Mouse (Mus musculus) retina, adult 2 months (tissue): ENCODE results near the gene Zmynd8.

ENCODE experiments used
- DNase-seq: peaks from one replicate; pipeline ENCODE4 v3.0.0-alpha.2; 2012; ENCODE audit warnings: low read depth, low spot score

Gene Zmynd8

DNA sequence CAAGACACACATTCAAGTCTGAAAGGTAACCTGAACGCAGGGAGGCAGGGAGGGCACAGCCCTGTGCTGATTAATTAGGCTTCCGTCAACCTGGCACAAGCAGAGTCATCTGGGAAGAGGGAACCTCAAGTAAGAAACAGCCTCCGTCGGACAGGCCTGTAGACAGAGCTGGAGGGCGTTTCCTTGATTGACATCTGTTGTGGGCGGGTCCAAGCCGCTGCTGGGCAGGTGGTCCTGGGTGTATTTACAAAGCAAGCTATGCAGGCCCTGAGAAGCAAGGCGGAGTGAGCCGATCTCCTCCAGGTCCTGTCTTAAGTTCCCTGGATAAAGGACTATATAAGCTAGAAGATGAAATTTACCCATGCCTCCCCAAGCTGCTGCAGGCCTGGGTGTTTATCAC lies 65.3 kb downstream of the Zmynd8 start:
- DNase-seq = no peak

DNA sequence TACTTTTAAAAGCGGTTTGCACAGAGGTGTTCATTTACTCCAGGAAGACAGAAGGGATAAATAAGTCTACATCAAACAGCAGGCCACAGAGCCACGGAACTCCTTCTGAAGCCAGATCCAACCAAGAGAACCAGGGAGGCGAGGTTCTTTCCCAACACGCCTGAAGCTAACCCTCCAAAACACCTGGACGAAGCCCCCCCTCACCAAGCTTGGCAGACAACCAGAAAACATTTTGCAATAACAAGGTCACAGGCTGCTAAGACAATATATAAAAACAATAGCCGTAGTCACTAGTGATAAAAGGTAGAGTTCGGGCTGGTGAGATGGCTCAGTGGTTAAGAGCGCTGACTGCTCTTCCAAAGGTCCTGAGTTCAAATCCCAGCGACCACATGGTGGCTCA lies 66.1 kb downstream of the Zmynd8 start:
- DNase-seq = no peak

DNA sequence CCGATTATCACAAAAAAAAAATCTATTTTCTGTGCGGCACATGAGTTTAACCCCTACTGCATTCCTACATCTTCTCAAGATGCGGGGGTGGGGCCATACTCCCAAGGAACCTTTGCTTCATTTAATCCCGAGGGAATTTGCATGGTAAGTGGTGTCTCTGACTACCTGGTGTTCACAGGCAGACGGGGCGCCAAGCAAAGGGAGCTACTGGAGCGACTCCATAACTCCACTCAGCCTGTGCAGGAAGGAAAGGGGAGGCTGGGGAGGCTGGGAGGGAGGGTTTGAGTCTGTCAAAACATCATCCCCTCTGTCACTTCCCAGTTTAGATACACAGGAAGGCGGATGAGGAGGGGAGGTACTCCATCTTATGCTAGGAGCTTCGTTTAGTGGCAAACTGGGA lies 66.5 kb downstream of the Zmynd8 start:
- no peak for DNase-seq

DNA sequence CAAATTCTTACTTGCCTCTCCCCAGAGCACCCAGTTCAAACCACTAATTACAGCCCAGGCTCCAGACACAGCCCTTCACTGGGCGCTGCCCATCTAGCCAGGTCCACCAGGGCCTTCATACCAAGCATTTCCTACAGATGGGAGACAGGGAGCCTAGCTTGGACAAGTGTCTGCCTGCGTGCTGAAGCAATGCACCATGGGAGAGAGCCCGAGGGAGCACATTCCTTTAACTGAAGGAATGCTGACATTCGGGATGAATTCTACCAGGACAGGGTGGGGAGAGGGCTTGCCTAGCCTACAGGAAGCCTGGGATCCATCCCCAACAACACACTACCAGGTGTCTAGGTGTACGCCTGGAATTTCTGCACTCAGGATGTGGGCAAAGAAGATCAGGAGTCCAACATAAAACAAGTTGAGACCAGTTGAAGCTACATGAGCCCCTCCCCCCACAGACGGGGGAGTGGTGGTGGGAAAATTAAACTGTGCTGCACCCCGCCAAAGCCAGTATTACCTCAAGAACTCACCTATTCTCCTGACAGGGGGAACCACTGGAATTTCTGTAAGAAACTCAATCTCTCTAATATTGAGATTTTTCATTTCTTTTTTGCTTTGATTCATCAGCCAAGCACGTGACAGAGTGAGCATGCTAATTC lies 67.1 kb downstream of the Zmynd8 start:
- DNase-seq = no peak

DNA sequence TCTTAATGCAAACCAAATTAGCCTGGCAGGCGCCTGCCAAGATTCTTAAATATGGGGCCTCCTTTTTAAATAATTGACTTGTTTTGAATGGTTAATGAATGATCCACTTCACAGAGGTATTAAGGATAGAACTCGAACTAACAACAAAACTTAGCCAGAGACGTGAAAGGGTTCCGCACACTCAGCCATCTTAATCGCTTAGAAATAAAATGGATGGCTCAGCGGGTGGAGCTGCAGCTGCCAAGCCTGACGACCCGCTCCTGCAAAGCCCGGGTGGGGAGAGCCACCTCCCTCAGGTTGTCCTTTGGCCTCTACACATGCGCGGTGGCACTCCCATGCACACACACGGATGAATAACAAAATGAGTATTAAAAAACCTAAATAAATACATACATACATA lies 70.0 kb downstream of the Zmynd8 start:
- no peak for DNase-seq

DNA sequence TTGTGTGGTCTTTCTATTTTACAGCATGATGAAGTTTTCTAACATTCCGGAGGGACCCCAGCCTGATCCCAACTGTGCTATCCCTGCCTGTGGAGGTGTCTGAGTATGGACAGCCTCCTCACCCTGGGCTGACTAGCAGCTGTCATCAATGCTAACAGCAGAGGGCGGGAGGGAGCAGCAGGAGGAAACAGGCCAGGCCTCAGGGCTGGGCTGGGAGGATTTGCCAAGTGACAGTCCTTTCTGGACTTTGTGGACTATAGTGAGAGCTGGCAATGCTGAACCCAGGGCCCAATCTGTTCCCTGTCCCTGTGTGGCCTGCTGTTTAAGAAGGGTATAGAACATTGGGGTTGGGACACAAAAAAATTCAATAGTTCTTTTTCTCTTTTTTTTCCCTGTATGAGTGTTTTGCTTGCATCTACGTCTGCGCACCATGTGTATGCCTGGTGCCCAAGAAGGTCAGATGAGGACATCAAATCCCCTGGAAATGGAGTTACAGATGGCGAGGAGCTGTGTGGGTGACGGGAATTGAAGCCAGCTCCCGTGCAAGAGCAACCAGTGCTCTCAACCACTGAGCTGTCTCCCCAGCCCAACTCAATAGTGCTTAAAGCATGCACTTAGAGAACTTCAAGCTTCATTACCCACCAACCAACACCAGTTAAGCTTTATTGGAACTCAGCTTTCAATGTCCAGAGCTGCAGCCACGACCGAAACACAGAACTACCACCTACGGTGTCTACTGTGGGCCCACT lies 72.7 kb downstream of the Zmynd8 start:
- DNase-seq = peak; percentile 41

DNA sequence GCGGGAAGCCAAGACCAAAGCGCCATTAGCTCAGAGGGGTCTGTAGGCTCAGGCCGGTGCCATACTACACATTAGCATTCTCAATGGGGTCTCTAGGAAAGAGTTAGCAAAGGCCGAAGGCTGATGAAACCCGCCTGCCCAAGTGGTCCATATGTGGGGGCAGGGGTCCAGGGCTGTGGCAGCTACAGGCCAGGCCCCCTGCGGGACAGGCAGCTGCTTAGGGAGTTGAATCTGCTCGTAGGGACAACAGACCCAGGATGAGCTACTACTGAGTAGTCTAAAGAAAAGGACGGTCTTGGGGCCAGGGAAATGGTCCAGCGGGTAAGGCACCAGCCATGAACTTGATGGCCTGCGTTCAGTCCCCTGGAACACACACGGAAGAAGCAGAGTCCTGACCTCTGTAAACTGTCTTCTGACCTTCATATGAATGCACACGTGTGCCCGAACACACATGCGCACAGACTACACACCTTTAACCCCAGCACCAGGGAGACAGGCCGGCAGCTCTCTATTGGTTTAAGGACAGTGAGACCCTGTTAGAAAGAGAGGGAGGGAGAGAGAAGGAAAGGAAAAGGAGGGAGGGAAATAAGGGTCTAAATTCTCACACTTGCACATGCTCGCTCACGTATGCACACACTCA lies 73.4 kb downstream of the Zmynd8 start:
- no peak for DNase-seq

DNA sequence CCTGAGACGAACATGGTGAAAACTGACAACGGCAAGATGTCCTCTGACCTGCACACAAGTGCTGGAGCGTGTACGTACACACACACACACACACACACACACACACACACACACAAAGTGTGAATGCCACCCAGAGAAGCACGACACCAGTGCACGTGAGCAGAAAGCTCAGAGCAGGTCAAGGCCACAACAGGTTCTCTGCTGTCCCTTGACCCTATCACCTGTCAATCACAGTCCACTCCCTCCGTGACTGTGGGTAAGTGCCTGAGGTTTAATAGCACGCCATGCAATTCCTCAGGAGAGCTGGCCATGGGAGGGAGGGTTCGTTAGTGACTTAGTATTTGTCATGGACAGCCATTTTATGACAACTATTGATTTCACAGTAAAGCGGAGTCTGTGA lies 74.0 kb downstream of the Zmynd8 start:
- no peak for DNase-seq

DNA sequence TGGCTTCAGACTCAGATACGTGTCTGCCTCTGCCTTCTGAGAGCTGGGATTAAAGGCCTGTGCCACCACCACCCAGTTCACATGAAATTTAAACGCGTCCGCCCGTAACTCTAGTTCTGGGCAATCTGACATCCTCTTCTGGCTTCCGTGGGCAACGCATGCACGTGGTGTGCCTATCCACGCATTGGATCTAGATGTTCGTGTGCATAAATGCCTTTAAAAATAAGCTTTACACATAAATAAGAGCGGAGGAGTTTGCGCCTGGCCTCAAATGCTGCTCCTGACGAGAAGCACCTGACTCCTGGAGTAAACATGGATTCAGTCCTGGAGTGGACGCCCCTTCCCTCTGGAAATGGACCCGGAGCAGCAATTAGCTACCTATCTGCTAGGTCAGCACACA lies 76.3 kb downstream of the Zmynd8 start:
- DNase-seq = no peak

DNA sequence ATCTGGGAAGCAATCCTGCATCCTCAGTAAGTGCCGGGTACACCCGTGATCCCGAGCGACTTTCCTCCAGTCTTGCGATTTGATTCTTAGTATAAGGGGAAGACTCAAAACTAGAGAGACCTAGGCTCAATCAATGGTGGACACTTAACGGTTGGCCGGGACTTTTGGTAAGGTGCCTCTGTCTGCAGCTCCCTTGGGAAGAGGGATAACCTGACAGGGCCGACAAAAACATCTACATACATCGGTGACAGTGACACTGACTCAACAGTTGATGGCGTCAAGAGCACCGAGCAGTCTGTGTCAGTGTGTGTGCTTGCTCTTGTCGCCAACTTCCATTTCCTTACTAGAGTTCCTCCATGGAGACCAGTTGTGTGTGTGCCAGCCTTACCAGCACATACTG lies 77.1 kb downstream of the Zmynd8 start:
- DNase-seq = no peak

DNA sequence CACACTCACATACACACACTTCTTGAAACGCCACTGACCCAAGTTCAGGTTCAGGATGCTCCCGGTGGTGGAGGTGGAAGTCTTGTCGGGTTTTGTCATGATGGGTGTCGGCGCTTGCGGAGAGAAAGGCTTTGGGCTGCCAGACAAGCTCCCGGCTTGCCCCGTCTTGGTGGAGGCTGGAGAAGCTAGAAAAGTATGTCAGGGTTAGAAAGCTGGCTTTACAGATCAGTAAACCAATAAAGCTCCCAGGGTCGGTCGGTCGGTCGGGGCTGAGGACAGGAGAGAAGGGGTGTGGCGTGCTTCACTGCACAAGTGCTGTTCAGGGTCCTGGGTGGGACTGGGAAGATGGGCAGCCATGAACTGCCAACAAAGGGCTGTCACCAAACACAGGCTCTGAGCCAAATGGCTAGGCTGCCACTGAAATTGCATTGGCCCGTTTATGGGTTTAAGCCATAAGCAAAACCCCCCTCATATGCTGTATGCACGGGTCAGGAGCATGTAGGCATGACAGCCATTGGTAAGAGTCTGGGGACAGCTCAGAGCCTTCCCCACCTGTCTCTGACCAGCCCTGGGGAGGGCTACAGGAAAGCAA lies 78.2 kb downstream of the Zmynd8 start:
- no peak for DNase-seq

DNA sequence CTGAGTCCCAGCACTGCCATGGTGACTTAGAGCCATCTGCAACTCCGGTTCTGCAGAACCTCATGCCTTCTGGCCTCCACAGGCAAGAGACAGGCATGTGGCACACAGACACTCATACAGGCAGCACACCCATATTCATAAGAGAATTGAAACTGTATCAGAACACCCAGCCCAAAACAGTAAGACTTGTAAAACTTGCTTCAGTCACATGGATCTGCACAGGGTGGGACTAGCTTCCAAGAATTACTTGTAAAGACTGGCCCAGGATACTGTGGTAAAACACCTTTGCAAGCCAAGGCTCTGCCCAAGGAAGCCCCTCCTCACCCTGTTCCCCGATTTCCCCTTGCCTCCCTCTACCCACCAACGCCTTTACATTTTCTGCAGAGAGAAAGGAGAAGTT lies 78.7 kb downstream of the Zmynd8 start:
- DNase-seq = no peak

DNA sequence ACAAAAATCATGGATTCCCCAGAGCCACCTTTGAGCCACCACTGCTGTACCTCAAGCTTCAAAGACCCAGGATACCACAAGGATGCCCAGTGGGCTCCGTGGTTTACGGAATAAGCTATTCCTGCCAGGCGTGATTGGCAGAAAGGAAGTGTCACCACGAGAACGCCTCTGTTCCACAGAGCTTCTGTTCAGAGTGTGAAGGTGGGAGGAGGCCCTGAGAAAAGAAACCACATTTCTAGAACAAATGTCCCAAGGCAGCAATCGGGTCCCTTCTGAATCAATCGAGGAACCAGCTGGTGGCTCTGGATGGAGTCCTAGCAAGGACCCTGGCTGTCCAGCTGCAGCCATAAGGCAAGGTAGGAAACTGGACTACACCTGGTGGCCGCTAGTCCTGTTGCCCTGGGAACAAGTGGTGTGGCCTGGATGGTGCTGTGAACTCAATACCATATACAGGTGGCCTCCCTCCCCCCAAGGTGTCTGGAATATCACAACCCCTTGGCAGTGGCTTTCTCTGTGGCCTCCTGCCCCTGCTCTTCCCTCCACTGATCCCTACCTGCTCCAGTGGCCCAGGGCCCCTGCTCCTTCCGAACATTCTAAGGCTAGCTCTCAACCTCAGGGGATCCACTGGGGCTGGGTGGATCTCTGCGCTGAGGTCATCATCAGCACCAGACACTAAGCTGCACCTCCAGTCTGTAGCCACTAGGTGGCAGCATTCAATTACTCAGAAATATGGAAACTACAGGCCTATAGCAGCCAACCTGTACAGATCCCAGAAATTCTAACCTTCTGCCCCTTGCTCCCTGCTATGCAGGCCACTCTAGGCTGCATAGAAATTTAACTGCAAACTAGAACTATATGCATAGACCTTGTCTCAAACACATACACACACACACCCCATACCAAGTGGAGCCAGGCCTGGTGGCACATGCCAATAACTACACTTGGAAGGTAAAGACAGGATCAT lies 79.5 kb downstream of the Zmynd8 start:
- peak; percentile 64 for DNase-seq

DNA sequence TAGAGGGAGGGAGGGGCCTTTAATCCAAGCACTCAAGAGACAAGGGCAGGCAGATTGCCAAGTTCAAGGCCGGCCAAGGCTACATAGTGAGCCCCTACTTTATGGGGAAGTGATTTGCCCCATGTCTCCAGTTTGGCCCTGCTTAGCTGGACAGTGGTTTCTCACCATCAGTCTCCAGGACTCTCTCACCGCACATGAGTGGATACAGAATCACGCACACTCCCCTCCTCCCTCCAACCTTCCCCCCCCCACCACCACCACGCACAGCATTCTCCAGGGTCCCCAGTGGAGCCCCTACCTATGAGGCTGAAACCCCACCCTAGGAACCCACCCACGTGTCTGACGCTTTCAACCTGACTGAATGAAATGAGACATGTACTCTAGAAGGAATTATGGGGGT lies 80.2 kb downstream of the Zmynd8 start:
- DNase-seq = no peak

DNA sequence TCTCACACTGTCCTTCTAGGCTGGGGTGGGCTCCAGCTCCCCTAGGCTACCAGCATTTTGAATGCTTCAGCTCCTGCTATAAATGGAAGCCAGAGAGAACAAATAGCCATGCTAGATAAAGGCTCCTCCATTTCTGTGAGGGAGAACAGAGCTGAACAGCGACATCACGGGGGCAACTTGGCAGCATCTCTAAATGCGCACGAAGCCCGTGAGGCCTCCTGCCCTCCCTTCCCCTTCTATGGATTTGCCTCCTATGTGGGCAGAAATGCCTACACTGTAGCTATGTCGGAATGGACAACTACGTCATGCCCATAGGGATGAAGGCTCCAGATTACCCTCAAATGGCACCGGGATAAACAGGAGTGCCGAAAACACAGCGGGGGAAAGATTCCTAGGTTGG lies 81.4 kb downstream of the Zmynd8 start:
- DNase-seq = no peak

DNA sequence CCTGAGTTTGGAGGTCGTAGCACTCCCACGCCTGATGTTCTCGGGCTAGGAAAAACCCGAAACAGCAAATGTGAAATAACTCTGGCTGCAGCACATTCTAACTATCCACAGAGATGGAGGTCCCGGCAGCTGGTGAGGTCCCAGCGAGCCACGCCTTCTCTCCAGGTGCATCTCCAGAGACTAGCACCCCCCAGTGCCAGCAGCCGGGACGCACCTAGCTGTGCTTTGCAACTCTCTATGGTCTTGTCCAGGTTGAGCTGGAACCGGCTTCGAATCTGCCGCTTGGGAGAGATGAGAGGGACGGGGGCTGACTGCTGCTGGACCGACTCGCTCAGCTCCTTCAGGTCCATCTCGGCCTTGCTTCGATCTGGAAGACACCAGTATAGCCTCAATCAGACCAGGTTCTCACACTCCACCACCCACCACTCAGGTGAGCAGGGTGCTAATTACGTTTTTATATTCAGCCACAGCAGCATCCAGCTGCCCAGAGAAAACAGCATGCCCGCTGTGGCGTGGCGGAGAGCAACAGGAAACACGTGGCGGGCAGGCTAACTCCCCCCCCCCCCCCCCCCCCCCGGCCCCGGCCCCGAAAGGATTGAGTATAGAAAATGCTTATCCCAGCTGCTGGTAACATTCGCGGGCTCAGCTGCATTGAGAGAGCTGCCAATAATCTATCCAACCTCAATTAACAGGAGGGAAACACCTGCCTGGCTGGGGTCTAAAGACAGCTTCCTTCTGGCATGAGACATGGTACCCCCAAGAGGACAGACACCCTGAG lies 83.5 kb downstream of the Zmynd8 start:
- no peak for DNase-seq

DNA sequence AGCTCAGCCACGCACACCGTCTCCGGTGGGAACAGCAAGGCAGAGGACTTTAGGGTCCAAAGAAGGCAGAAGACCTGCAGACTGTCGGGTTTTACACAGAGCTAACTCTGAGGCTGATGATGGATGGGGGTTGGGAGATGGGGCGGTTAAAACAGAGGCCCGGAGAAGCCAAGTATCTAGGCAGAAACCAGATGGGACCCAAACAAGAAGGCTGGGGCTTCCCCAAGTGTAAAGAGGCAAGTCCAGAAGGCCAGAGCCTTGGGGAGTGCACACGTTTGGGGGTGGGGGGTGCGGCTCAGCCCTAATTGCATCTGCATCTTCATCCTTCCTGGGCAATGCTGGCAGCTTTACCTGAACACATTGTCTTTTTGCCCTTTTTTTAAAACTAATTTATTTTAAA lies 85.9 kb downstream of the Zmynd8 start:
- no peak for DNase-seq

DNA sequence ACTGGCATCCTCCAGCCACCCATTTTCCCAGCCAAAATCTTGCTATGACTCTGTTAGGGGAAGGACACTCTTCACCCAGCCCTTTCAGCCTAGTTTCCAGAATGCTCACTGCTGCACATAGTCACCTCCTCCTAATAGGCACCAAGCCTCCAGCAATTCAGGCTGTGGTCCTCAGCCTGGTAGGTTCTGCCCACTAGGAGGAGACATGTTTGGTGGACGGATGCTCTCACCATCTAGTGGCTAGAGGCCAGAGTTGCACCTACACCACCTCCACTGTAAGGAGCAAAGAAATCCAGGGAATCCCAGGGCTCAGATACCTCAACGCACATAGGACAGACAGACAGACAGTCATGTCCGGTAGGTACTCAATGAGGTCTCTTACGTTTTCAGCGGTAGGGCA lies 87.3 kb downstream of the Zmynd8 start:
- no peak for DNase-seq

DNA sequence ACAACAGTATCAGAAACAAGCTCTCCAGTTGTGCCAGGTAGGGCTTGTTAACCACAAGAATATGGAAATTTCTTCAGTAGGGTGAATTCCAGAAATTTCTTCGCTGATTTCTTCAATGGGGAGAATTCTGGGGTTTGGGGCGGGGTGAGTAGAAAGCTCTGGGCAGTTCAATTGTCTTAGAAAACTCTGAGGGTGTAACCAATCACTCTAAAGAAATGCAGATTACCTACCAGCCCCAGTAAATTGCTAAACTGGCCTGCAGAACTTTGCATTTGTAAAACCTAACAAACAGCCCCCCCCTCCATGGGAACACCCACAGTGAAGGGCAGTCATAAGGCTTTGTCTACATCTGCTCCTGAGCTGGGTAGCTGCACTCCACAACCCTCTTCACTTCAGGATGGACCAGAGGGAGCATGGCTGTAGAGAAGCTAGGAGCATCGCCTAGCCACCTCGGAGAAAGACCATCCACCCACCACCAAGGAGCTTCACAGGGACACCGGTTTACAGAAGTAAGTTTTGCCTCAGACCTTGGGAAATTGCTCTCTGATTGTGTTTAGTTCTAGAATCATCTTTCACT lies 88.8 kb downstream of the Zmynd8 start:
- no peak for DNase-seq

DNA sequence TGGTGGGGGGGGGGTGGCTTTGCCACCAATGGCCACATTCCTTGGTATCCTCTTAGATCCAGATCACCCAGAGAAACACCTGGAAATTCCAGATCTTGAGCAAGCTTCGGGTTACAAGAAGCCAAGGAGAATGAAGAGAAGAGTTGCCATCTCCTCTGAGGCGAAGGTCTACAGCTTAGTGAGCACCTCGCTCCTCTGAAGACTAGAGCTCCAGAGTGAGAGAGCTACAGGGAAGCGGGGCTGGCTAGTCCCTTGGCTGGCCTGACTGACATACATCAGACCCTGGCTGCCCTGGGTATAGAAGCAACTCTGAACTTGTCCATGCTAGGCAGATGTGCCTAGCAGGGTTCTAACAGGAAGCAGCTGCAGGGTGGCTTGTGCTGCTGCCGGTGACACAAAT lies 89.7 kb downstream of the Zmynd8 start:
- no peak for DNase-seq
